Comparison of ENCODE assay signal across 8 mouse cellular contexts in genomic region chr19:41800986-41801741, GRCm38 (mm10). TPM values are rescaled to one million over a fixed set of nuclear protein-coding genes. Genes with fewer than 3 reads are reported as not detected.
DNase-seq lines count a peak whose midpoint lies in the region; ATAC-seq and TF ChIP-seq lines count a peak whose summit lies in the region.

No protein-coding gene starts in this region.

- ATAC-seq in forebrain, embryonic 11.5 days (replicated peaks; ENCODE audit: low FRiP score): no peak
- ATAC-seq in liver, embryonic 11.5 days (replicated peaks; ENCODE audit: low FRiP score): no peak

- H3K4me3 ChIP-seq in gastrocnemius, adult 2 months: peak overlapping the region; percentile 92
- H3K4me3 ChIP-seq in C2C12 (ENCODE audit: insufficient read depth, poor library complexity, severe bottlenecking): peak overlapping the region; percentile 96
- H3K4me3 ChIP-seq in forebrain, embryonic 11.5 days (ENCODE audit: low read depth, low read length): peak overlapping the region; percentile 95
- H3K4me3 ChIP-seq in liver, embryonic 11.5 days (ENCODE audit: low read depth, low read length): peak overlapping the region; percentile 93

- intact Hi-C loops in gastrocnemius, adult 2 months (cut with DNase I): loop anchor here (5.0 kb wide), 1 partner anchor 46 kb away; the partner anchor contains the start of gene Frat2
- intact Hi-C loops in gastrocnemius, postnatal 14 days (cut with DNase I; ENCODE audit: low total_unique reads): no loop called here

- no peaks in the 10 kb centered on the region; the same call in 1 of the 2 replicates for H3K9me3 ChIP-seq in forebrain, embryonic 11.5 days (ENCODE audit: control insufficient read depth, low read length)
- H3K9me3 ChIP-seq in liver, embryonic 11.5 days (ENCODE audit: control insufficient read depth, low read length): 0 out of 2 replicates have a peak, but pooled peaks cover 3% of the 10 kb centered on the region

- TF ChIP-seq CTCF in gastrocnemius, adult 2 months (IDR thresholded peaks at IDR 0.05): no peak
- TF ChIP-seq CTCF in C2C12 (IDR thresholded peaks at IDR 0.05; ENCODE audit: control insufficient read depth, insufficient read depth, insufficient read length): no peak

- 7% methylated on average over 26 of the region's 26 CpGs for WGBS in forebrain, embryonic 11.5 days
- 5% methylated on average over 26 of the region's 26 CpGs for WGBS in liver, embryonic 11.5 days

- H3K79me2 ChIP-seq in C2C12 (ENCODE audit: control insufficient read depth, insufficient read depth): peaks cover 29% of the 10 kb centered on the region

- peak overlapping the region; percentile 86 for H3K27ac ChIP-seq in gastrocnemius, adult 2 months
- peak overlapping the region; percentile 71 for H3K27ac ChIP-seq in forebrain, embryonic 11.5 days (ENCODE audit: low read depth, low read length)
- H3K27ac ChIP-seq in liver, embryonic 11.5 days (ENCODE audit: low read depth, low read length): peak overlapping the region; percentile 79

- peaks cover 8% of the 10 kb centered on the region for H3K79me3 ChIP-seq in C2C12 (ENCODE audit: low read depth)

- peak overlapping the region; percentile 60 for H3K4me2 ChIP-seq in forebrain, embryonic 11.5 days (ENCODE audit: low read depth, low read length, severe bottlenecking)
- H3K4me2 ChIP-seq in liver, embryonic 11.5 days: peak overlapping the region; percentile 82

- no peak for DNase-seq in gastrocnemius, adult 2 months
- no peak for DNase-seq in gastrocnemius, postnatal 14 days
- DNase-seq in forebrain, embryonic 11.5 days (ENCODE audit: low spot score): no peak
- no peak for DNase-seq in liver, embryonic 11.5 days (ENCODE audit: low spot score)
- DNase-seq in frontal cortex, postnatal 36 days (ENCODE audit: low spot score in 2 of 2): no peak
- no peak for DNase-seq in left cerebral cortex, adult 8-10 months (ENCODE audit: low spot score in 2 of 2)
- no peak for DNase-seq in right cerebral cortex, postnatal 10 days (ENCODE audit: low spot score in 2 of 2)

- no peaks in the 10 kb centered on the region for H3K36me3 ChIP-seq in C2C12 (ENCODE audit: control insufficient read depth, insufficient read depth)
- H3K36me3 ChIP-seq in forebrain, embryonic 11.5 days (ENCODE audit: control insufficient read depth, insufficient read depth, low read length): no peaks in the 10 kb centered on the region
- H3K36me3 ChIP-seq in liver, embryonic 11.5 days (ENCODE audit: control insufficient read depth, insufficient read depth, low read length): no peaks in the 10 kb centered on the region

- H3K27me3 ChIP-seq in C2C12 (ENCODE audit: control insufficient read depth, insufficient read depth, insufficient read length): no peaks in the 10 kb centered on the region
- H3K27me3 ChIP-seq in forebrain, embryonic 11.5 days (ENCODE audit: control insufficient read depth, insufficient read depth, low read length): no peaks in the 10 kb centered on the region
- no peaks in the 10 kb centered on the region for H3K27me3 ChIP-seq in liver, embryonic 11.5 days (replicated peaks; ENCODE audit: control insufficient read depth, insufficient read depth, low read length)

- peak overlapping the region; percentile 85 for H3ac ChIP-seq in C2C12 (ENCODE audit: control insufficient read depth, insufficient read length, low read depth)

- peak overlapping the region; percentile 95 for H3K9ac ChIP-seq in forebrain, embryonic 11.5 days (ENCODE audit: low read length)
- peak overlapping the region; percentile 95 for H3K9ac ChIP-seq in liver, embryonic 11.5 days (ENCODE audit: low read depth, low read length)

- peaks cover 7% of the 10 kb centered on the region for H3K4me1 ChIP-seq in forebrain, embryonic 11.5 days (replicated peaks; ENCODE audit: control insufficient read depth, insufficient read depth, low read length)
- H3K4me1 ChIP-seq in liver, embryonic 11.5 days (replicated peaks; ENCODE audit: control insufficient read depth, insufficient read depth, low read length): peaks cover 18% of the 10 kb centered on the region

TF ChIP-seq in C2C12, 6 proteins besides CTCF, POLR2A, EP300 and RAD21:
- TF ChIP-seq USF1 (IDR thresholded peaks at IDR 0.05; ENCODE audit: low read depth) (no peak), MYOG (IDR thresholded peaks at IDR 0.05; ENCODE audit: control insufficient read depth, extremely low read depth, insufficient read length) (no peak), CEBPB (IDR thresholded peaks at IDR 0.05; ENCODE audit: low read depth) (no peak), MAX (IDR thresholded peaks at IDR 0.05) (no peak), MYOD1 (IDR thresholded peaks at IDR 0.05; ENCODE audit: control insufficient read depth, insufficient read length, low read depth) (no peak), FOSL1 (IDR thresholded peaks at IDR 0.05; ENCODE audit: insufficient read depth, low read length, poor library complexity, severe bottlenecking) (no peak)

RNA-seq across cellular contexts. Expression of gene Arhgap19, which starts 0.7 kb away (rescaled TPM):
- total RNA-seq in gastrocnemius, adult 2 months (2021): 1 to 10 TPM; 7.7 to 9.6 TPM
- 1 to 10 TPM; 6.8 to 9.9 TPM for total RNA-seq in gastrocnemius, postnatal 14 days (2021)
- polyA plus RNA-seq in C2C12 (2012; fragmentation: generic; extraction: Trizol): 8.9 TPM
- 44.1 and 48.4 TPM in 2 replicates for polyA plus RNA-seq in forebrain, embryonic 11.5 days (2014; fragmentation: Nextera tagmentation; extraction: Ambion mirVana)
- 55.6 and 63.4 TPM in 2 replicates for polyA plus RNA-seq in liver, embryonic 11.5 days (2014; fragmentation: Nextera tagmentation; extraction: Ambion mirVana)
- total RNA-seq in left cerebral cortex, adult 8-10 months (2022): 1 to 10 TPM; 3.2 to 5.5 (median 3.8) TPM

RNA-seq across cellular contexts. Expression of gene Frat1, which starts 28.6 kb away (rescaled TPM):
- total RNA-seq in gastrocnemius, adult 2 months (2021): 1 to 10 TPM; 6.3 to 6.8 TPM
- total RNA-seq in gastrocnemius, postnatal 14 days (2021): 1 to 10 TPM; 4.9 to 7.2 TPM
- polyA plus RNA-seq in C2C12 (2012; fragmentation: generic; extraction: Trizol): 0.06 TPM
- 12.7 and 13.2 TPM in 2 replicates for polyA plus RNA-seq in forebrain, embryonic 11.5 days (2014; fragmentation: Nextera tagmentation; extraction: Ambion mirVana)
- polyA plus RNA-seq in liver, embryonic 11.5 days (2014; fragmentation: Nextera tagmentation; extraction: Ambion mirVana): 19.5 and 19.9 TPM in 2 replicates
- total RNA-seq in left cerebral cortex, adult 8-10 months (2022): 10 to 100 TPM; 18.5 to 22.1 (median 20.7) TPM

RNA-seq across cellular contexts. Expression of gene Frat2, which starts 46.8 kb away (rescaled TPM):
- total RNA-seq in gastrocnemius, adult 2 months (2021): 10 to 100 TPM; 15.6 to 22.2 TPM
- 10 to 100 TPM; 19.9 to 28.3 TPM for total RNA-seq in gastrocnemius, postnatal 14 days (2021)
- 0.60 TPM for polyA plus RNA-seq in C2C12 (2012; fragmentation: generic; extraction: Trizol)
- polyA plus RNA-seq in forebrain, embryonic 11.5 days (2014; fragmentation: Nextera tagmentation; extraction: Ambion mirVana): 10.4 and 14.1 TPM in 2 replicates
- polyA plus RNA-seq in liver, embryonic 11.5 days (2014; fragmentation: Nextera tagmentation; extraction: Ambion mirVana): 9.8 and 10.9 TPM in 2 replicates
- 1 to 10 TPM; 5.9 to 8.2 (median 6.5) TPM for total RNA-seq in left cerebral cortex, adult 8-10 months (2022)

RNA-seq across cellular contexts. Expression of gene Slit1, which starts 57.7 kb away (rescaled TPM):
- total RNA-seq in gastrocnemius, adult 2 months (2021): under 1 TPM; 0.28 to 0.81 TPM
- total RNA-seq in gastrocnemius, postnatal 14 days (2021): 1 to 10 TPM in 1 of 2 experiments, under 1 TPM in 1; 0.66 to 1.1 TPM
- polyA plus RNA-seq in C2C12 (2012; fragmentation: generic; extraction: Trizol): not detected
- polyA plus RNA-seq in forebrain, embryonic 11.5 days (2014; fragmentation: Nextera tagmentation; extraction: Ambion mirVana): 4.6 and 5.6 TPM in 2 replicates
- 0.16 and 0.26 TPM in 2 replicates for polyA plus RNA-seq in liver, embryonic 11.5 days (2014; fragmentation: Nextera tagmentation; extraction: Ambion mirVana)
- total RNA-seq in left cerebral cortex, adult 8-10 months (2022): 10 to 100 TPM; 43.6 to 51.7 (median 48.7) TPM
